Mouse (Mus musculus): ENCODE data around the gene Basp1.
A peak's percentile ranks its signal among the peaks of the same experiment; 100 is the strongest.

The Basp1 gene

GRCm38 (mm10) chr15:25358680-25359097 is 54.9 kb downstream of the Basp1 start:
- peak; percentile 55 for DNase-seq

GRCm38 (mm10) chr15:25355339-25355738 is 58.2 kb downstream of the Basp1 start:
- DNase-seq = no peak

- no peak for DNase-seq
These were observed 58.8 kb downstream of the Basp1 start for GRCm38 (mm10) chr15:25354738-25355137.

- DNase-seq = no peak
These were observed 60.1 kb downstream of the Basp1 start for GRCm38 (mm10) chr15:25353498-25353897.

- DNase-seq = no peak
These were observed 70.3 kb downstream of the Basp1 start for GRCm38 (mm10) chr15:25343263-25343662.

DNA sequence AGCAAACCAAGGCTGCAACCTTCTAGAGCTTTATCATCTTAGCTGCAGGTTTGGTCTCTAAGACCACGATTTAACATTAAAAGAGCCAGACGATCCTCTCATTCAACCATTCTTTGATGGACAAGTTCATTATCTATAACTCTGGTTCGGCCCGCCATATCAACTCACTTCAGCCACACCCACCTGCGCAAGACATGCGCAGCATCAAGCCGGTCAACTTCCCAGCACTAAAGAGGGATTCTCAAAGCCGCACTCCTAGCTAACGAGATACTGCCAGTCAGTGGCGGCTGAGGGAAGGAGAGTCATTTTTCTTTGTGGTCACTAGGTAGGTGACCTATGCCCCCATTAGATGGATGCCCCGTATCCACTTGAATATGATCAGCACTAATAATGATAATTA is 78.3 kb downstream of the Basp1 start:
- no peak for DNase-seq

GRCm38 (mm10) chr15:25331877-25332445 is 81.6 kb downstream of the Basp1 start:
- no peak for DNase-seq

- DNase-seq = no peak
These were observed 82.6 kb downstream of the Basp1 start for GRCm38 (mm10) chr15:25330946-25331345.

DNA sequence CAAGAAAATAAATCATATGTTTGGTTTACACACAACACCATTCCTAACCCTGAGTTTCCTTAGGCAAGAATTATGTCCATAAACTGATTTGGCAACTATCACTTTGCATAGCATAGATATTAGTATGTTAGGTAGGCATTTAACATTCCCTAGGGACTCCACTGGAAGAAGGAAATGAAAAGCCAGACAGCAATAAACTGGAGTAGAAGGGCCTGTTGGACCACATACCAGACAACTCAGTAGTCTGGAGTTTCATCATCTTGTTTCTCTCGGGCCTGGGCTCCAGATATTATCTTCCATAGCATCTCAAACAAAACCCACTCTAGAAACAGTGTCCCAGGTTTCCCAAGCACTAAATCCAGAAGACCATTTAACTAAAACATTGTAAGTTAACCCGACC is 91.0 kb downstream of the Basp1 start:
- DNase-seq = no peak

- DNase-seq = no peak
These were observed 91.5 kb downstream of the Basp1 start for GRCm38 (mm10) chr15:25322111-25322510.

- DNase-seq = no peak
These were observed 91.9 kb downstream of the Basp1 start for GRCm38 (mm10) chr15:25321636-25322035.

GRCm38 (mm10) chr15:25314471-25314870 is 99.1 kb downstream of the Basp1 start:
- DNase-seq = no peak

Data from right cerebral cortex, postnatal 14 days (tissue).